Mouse (Mus musculus): ENCODE results near the gene Vps37b.

DNA sequence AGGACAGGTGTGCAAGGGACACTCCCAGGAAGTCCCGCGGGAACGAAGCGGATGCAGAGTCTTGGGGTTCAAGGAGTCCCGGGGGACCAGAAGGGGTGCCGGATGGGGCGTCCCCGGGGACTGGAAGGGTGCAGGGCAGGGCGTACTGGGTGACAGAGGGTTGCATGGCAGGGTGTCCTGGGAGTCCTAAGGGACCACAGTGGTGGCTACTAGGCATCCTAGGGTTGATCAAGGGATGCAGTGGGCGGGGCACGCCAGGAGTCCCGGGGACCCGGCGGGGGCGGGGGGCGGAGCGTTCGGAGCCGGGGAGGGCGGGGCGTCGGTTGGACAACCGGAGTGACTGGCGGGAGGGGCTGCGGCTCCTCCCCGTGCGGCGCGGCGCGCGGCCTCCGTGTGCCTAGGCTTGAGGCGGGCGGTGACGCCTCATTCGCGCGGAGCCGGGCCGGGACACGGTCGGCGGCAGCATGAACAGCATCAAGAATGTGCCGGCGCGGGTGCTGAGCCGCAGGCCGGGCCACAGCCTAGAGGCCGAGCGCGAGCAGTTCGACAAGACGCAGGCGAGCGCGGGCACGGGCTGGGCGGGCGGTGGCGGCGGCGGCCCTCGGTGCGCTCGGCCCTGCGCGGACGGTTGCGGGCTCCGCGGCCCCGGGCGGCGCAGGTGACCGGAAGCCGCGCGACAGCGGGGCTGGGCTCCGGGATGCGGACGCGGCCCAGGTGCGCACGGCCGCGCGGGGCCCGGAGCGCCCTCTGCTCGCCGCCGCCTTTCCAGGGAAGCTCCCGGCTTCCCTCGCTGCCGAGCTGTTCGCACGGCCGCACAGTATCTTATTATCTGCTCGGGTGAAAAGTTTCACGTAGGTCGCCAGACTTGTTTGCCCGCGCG lies 58.5 kb downstream of the Vps37b start, which contains the start of gene Hip1r:
- TF ChIP-seq CTCF (IDR thresholded peaks at IDR 0.05; ENCODE audit: control insufficient read depth, insufficient read depth, insufficient read length), result no peak
- TF ChIP-seq MAX (IDR thresholded peaks at IDR 0.05), result no peak
- TF ChIP-seq FOSL1 (IDR thresholded peaks at IDR 0.05; ENCODE audit: insufficient read depth, low read length, poor library complexity, severe bottlenecking), result no peak
- no peak for TF ChIP-seq USF1 (IDR thresholded peaks at IDR 0.05; ENCODE audit: low read depth)

All from C2C12 (cell line).